Mouse (Mus musculus): Measurements from ENCODE around the gene Kcnc3. TPM values are rescaled to one million over a fixed set of nuclear protein-coding genes. Genes with fewer than 3 reads are reported as not detected.

Kcnc3 gene
- polyA plus RNA-seq, 1 experiment from 2014 or later, result 1.5 TPM

DNA sequence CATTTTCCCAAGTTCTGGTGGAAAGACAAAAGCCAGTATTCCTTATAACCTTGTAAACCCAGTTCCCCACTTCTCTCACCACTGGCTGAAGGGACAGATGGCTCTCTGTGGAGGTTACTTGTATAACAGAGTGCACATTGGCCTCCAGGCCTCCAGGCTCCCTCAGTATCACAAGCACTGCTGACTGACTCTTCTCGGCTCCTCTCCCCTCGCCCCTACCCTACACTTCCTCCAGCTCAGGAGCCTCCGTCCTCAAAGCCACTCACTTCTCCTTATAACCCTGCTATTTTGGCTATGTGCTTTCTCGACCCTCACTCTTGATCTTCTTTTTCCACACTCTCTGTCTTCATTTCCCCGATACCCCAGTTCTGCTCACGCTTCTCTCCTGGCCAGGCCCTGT lies 25.1 kb upstream of the Kcnc3 start:
- 57% methylated on average over 6 of the region's 6 CpGs for WGBS
- H3K36me3 ChIP-seq (ENCODE audit: control insufficient read depth, insufficient read depth, low read length), result no peaks in the 10 kb centered on the region
- H3K27me3 ChIP-seq (ENCODE audit: control insufficient read depth, insufficient read depth, low read depth, low read length), result no peaks in the 10 kb centered on the region
- H3K27ac ChIP-seq (ENCODE audit: low read length), result no peak overlapping the region
- no peak for ATAC-seq (ENCODE audit: low read depth)
- H3K4me1 ChIP-seq (replicated peaks; ENCODE audit: control insufficient read depth, insufficient read depth, low read length), result 0 out of 2 replicates have a peak, but pooled peaks cover 2% of the 10 kb centered on the region
- no peak overlapping the region for H3K4me2 ChIP-seq (ENCODE audit: low read depth, low read length)
- H3K4me3 ChIP-seq (ENCODE audit: low read length), result no peak overlapping the region
- H3K9me3 ChIP-seq (ENCODE audit: control insufficient read depth, low read length), result no peaks in the 10 kb centered on the region
- no peak overlapping the region for H3K9ac ChIP-seq (ENCODE audit: low read length)

DNA sequence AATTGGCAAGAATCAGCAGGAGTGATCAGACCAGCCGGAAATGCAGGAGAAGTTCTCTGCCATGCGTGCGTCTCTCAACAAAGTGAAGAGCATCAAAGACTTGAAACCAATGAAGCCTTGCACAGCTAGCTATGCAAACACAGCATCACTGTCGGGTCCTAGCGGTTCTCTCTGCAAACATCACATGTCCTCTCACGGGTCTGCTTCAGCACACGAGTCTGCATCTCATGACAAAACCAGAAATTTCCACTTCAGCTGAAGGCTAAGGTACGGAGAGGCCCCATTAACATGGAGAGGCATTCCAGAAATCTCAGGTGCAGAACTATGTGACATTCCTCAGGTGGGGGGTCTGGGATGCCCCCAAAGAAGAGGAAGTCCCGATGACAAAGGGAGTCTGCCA lies 21.7 kb upstream of the Kcnc3 start:
- Histone ChIP-seq H3K9ac (ENCODE audit: low read length) (no peak overlapping the region), H3K4me1 (replicated peaks; ENCODE audit: control insufficient read depth, insufficient read depth, low read length) (0 out of 2 replicates have a peak, but pooled peaks cover 5% of the 10 kb centered on the region), H3K36me3 (ENCODE audit: control insufficient read depth, insufficient read depth, low read length) (no peaks in the 10 kb centered on the region), H3K27ac (ENCODE audit: low read length) (no peak overlapping the region), H3K4me2 (ENCODE audit: low read depth, low read length) (no peak overlapping the region), H3K27me3 (ENCODE audit: control insufficient read depth, insufficient read depth, low read depth, low read length) (no peaks in the 10 kb centered on the region), H3K9me3 (ENCODE audit: control insufficient read depth, low read length) (no peaks in the 10 kb centered on the region), H3K4me3 (ENCODE audit: low read length) (no peak overlapping the region)
- ATAC-seq (ENCODE audit: low read depth), result no peak
- 35% methylated on average over 9 of the region's 9 CpGs for WGBS

DNA sequence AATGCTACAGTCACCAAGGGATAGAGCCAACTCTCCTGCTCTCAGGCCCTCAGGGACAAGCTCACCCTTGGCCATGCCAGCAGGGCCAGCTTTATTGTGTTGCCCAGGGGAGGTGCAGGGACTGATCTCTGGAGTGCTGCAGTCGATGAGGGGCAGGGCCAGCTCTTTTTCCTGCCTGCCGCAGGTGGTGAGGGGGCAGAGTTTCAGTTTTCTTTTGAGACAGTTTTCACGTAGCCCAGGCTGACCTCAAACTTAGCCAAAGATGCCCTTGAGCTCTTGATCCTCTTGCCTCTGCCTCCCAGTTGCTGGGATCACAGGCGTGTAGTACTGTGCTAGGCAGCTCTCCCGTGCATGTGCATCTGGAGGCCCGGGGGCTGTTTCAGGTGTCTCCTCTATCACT lies 19.5 kb upstream of the Kcnc3 start:
- Histone ChIP-seq H3K4me3 (ENCODE audit: low read length) (no peak overlapping the region), H3K36me3 (ENCODE audit: control insufficient read depth, insufficient read depth, low read length) (no peaks in the 10 kb centered on the region), H3K4me2 (ENCODE audit: low read depth, low read length) (no peak overlapping the region), H3K4me1 (replicated peaks; ENCODE audit: control insufficient read depth, insufficient read depth, low read length) (0 out of 2 replicates have a peak, but pooled peaks cover 5% of the 10 kb centered on the region), H3K9ac (ENCODE audit: low read length) (no peak overlapping the region), H3K9me3 (ENCODE audit: control insufficient read depth, low read length) (no peaks in the 10 kb centered on the region), H3K27ac (ENCODE audit: low read length) (no peak overlapping the region), H3K27me3 (ENCODE audit: control insufficient read depth, insufficient read depth, low read depth, low read length) (no peaks in the 10 kb centered on the region)
- 66% methylated on average over 6 of the region's 6 CpGs for WGBS
- no peak for ATAC-seq (ENCODE audit: low read depth)

DNA sequence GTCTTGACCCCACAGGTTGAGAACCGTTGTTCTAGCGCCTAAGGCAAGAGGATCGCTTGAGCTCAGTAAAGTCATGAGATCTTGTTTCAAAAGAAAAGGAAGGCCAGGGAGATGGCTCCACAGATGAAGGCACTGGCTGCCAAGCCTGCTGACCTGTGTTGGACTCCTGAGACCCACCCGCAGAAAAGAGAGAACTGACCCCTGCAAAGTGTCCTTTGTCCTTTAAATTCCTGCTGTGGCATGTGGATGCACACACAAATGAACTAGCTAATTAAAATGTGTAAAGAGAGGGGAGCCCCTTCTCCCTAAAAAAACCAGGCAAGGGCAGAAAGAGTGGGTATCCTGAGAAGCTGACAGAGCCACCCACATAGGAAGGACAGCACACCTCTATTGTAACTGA lies 18.7 kb upstream of the Kcnc3 start:
- H3K27ac ChIP-seq (ENCODE audit: low read length), result peak overlapping the region; percentile 53; the same call in 1 of the 2 replicates
- H3K9ac ChIP-seq (ENCODE audit: low read length), result no peak overlapping the region
- no peak overlapping the region for H3K4me2 ChIP-seq (ENCODE audit: low read depth, low read length)
- H3K36me3 ChIP-seq (ENCODE audit: control insufficient read depth, insufficient read depth, low read length), result no peaks in the 10 kb centered on the region
- no peaks in the 10 kb centered on the region for H3K27me3 ChIP-seq (ENCODE audit: control insufficient read depth, insufficient read depth, low read depth, low read length)
- H3K4me1 ChIP-seq (replicated peaks; ENCODE audit: control insufficient read depth, insufficient read depth, low read length), result 0 out of 2 replicates have a peak, but pooled peaks cover 5% of the 10 kb centered on the region
- 73% methylated on average over 4 of the region's 4 CpGs for WGBS
- ATAC-seq (ENCODE audit: low read depth), result no peak
- no peaks in the 10 kb centered on the region for H3K9me3 ChIP-seq (ENCODE audit: control insufficient read depth, low read length)
- H3K4me3 ChIP-seq (ENCODE audit: low read length), result no peak overlapping the region

DNA sequence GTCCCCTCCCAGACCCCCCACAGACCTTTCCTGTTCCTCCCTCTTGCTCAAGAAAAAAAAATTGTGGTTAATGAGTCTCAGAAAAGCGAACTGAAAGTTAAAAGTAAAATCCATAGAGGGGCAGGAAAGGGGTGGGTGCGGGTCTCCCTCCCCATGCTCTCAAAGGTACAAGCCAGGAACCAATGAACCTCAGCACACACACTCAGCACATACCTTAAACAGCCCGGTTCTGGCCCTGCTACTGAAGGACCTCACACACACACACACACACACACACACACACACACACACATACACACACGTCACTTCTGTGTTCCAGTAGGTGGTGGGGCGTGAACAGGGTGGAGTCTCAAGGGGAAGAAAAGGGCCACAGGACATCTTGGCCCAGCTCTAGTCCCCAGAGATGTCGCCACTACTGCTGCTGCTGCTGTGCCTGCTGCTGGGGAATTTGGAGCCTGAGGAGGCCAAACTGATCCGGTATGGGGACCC lies 18.2 kb upstream of the Kcnc3 start, which contains the start of gene Napsa:
Gene Napsa, plus strand, starts transcription at position 168 of the 489 bp plus-strand sequence.
- Histone ChIP-seq H3K36me3 (ENCODE audit: control insufficient read depth, insufficient read depth, low read length) (no peaks in the 10 kb centered on the region), H3K4me3 (ENCODE audit: low read length) (peak within 1 kb of the TSS; percentile 28), H3K27me3 (ENCODE audit: control insufficient read depth, insufficient read depth, low read depth, low read length) (no peaks in the 10 kb centered on the region), H3K4me1 (replicated peaks; ENCODE audit: control insufficient read depth, insufficient read depth, low read length) (0 out of 2 replicates have a peak, but pooled peaks cover 5% of the 10 kb centered on the region), H3K9me3 (ENCODE audit: control insufficient read depth, low read length) (no peaks in the 10 kb centered on the region), H3K9ac (ENCODE audit: low read length) (peak within 1 kb of the TSS; percentile 39; the same call in 1 of the 2 replicates), H3K27ac (ENCODE audit: low read length) (peak within 1 kb of the TSS; percentile 53), H3K4me2 (ENCODE audit: low read depth, low read length) (peak within 1 kb of the TSS; percentile 37)
- ATAC-seq (ENCODE audit: low read depth), result peak; percentile 76
- WGBS, result 31% methylated on average over 7 of the region's 7 CpGs

DNA sequence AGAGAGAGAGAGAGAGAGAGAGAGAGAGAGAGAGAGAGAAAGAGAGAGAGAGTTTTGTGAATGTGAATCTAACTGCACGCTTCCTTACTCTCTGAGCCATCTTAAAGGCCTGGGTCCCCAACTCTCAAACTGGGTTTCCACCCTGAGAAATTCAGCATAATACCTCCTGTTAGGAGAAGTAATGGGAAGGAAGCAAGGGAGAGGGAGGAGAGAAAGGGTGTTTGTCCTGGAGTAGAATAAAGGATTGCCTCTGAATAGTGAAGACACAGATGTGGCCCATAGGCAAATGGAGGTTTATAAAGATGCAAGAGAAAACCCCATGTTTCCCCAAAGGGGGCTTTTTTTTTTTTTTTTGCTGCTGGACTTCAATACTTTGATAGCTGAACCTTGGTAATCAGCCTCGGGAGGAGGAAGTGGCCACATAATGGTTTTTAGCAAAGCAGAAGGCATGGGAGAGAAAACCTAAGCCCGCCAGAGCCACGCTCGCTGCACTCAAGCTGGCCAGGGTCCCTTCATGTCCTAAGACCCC lies 17.4 kb upstream of the Kcnc3 start:
- Histone ChIP-seq H3K4me1 (replicated peaks; ENCODE audit: control insufficient read depth, insufficient read depth, low read length) (0 out of 2 replicates have a peak, but pooled peaks cover 5% of the 10 kb centered on the region), H3K4me2 (ENCODE audit: low read depth, low read length) (peak overlapping the region; percentile 37), H3K27me3 (ENCODE audit: control insufficient read depth, insufficient read depth, low read depth, low read length) (no peaks in the 10 kb centered on the region), H3K9ac (ENCODE audit: low read length) (0 out of 2 replicates have a peak overlapping the region, but pooled peaks have one; percentile 39), H3K36me3 (ENCODE audit: control insufficient read depth, insufficient read depth, low read length) (no peaks in the 10 kb centered on the region), H3K27ac (ENCODE audit: low read length) (no peak overlapping the region), H3K4me3 (ENCODE audit: low read length) (peak overlapping the region; percentile 28; the same call in 1 of the 2 replicates), H3K9me3 (ENCODE audit: control insufficient read depth, low read length) (no peaks in the 10 kb centered on the region)
- 76% methylated on average over 5 of the region's 5 CpGs for WGBS
- no peak for ATAC-seq (ENCODE audit: low read depth)

DNA sequence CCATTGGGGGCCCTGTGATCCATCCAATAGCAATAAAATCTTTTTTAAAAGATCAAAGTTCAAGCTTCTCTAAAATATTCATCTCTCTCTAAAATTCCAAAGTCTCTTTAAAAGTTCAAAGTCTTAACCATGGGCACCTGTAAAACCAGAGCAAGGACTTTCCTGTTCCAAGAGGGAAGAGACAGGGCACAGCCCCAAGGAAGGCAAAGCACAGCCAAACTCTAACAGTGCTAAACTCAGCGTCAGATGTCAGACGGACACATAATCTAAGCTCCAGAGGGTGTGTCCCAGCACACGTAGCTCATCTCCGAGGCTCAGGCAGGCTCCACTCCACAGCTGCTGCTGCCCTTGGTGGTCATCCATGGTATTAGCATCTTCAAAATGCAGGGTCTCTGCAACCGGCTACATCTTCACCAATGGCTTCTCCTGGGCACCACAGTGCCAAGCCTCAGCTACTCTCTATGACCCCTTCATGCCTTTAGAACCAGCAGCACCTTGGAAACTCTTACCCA lies 14.1 kb upstream of the Kcnc3 start:
- ATAC-seq (ENCODE audit: low read depth), result no peak
- Histone ChIP-seq H3K9me3 (ENCODE audit: control insufficient read depth, low read length) (peaks cover 3% of the 10 kb centered on the region; the same call in 1 of the 2 replicates), H3K9ac (ENCODE audit: low read length) (no peak overlapping the region), H3K4me2 (ENCODE audit: low read depth, low read length) (no peak overlapping the region), H3K36me3 (ENCODE audit: control insufficient read depth, insufficient read depth, low read length) (no peaks in the 10 kb centered on the region), H3K4me1 (replicated peaks; ENCODE audit: control insufficient read depth, insufficient read depth, low read length) (0 out of 2 replicates have a peak, but pooled peaks cover 3% of the 10 kb centered on the region), H3K27ac (ENCODE audit: low read length) (no peak overlapping the region), H3K4me3 (ENCODE audit: low read length) (no peak overlapping the region), H3K27me3 (ENCODE audit: control insufficient read depth, insufficient read depth, low read depth, low read length) (no peaks in the 10 kb centered on the region)
- 28% methylated on average over 5 of the region's 5 CpGs for WGBS

DNA sequence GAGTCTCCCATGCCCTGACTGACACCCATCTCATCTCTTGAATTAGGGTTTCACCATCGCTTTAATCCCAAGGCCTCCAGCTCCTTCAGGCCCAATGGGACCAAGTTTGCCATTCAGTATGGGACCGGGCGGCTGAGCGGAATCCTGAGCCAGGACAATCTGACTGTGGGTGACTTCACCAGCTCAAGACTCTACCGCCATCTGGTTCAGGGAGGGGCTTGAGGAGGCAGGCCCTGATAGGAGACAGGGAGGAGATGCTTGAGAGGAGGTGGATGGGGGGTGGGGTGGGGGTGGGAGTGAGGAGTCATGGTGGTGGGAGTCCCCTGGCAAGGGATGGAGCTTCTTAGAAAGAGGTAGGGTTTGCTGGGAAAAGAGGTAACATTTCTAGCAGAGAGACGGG lies 8.8 kb upstream of the Kcnc3 start:
- H3K4me1 ChIP-seq (replicated peaks; ENCODE audit: control insufficient read depth, insufficient read depth, low read length), result peaks cover 7% of the 10 kb centered on the region
- peaks cover 3% of the 10 kb centered on the region; the same call in 1 of the 2 replicates for H3K9me3 ChIP-seq (ENCODE audit: control insufficient read depth, low read length)
- ATAC-seq (ENCODE audit: low read depth), result no peak
- no peaks in the 10 kb centered on the region for H3K36me3 ChIP-seq (ENCODE audit: control insufficient read depth, insufficient read depth, low read length)
- no peak overlapping the region for H3K4me2 ChIP-seq (ENCODE audit: low read depth, low read length)
- no peak overlapping the region for H3K9ac ChIP-seq (ENCODE audit: low read length)
- no peak overlapping the region for H3K4me3 ChIP-seq (ENCODE audit: low read length)
- H3K27me3 ChIP-seq (ENCODE audit: control insufficient read depth, insufficient read depth, low read depth, low read length), result peaks cover 5% of the 10 kb centered on the region; the same call in 1 of the 2 replicates
- WGBS, result 71% methylated on average over 6 of the region's 6 CpGs
- H3K27ac ChIP-seq (ENCODE audit: low read length), result 0 out of 2 replicates have a peak overlapping the region, but pooled peaks have one; percentile 86

DNA sequence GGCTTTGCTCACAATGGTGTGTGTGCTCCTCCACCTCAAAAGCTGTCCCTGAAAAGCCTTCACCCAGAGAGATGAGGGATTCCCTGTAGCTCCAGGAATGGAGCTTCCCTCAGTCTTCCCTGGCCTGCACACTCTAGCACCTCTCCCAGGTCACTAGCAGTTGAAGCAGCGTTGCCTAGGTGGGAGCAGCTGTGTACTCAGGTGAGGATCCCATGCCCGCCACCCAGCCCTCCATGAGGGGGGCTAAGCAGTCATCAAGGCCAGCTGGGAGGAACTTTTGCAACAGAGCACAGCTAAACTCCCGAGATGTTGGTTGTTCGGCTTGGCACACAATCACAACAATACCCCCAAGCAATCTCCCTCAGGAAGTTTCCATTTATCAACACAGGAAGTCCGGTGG lies 7.8 kb upstream of the Kcnc3 start:
- peaks cover 7% of the 10 kb centered on the region for H3K4me1 ChIP-seq (replicated peaks; ENCODE audit: control insufficient read depth, insufficient read depth, low read length)
- ATAC-seq (ENCODE audit: low read depth), result peak; percentile 64
- no peak overlapping the region for H3K9ac ChIP-seq (ENCODE audit: low read length)
- peak overlapping the region; percentile 86 for H3K27ac ChIP-seq (ENCODE audit: low read length)
- peaks cover 3% of the 10 kb centered on the region; the same call in 1 of the 2 replicates for H3K9me3 ChIP-seq (ENCODE audit: control insufficient read depth, low read length)
- no peak overlapping the region; the same call in 1 of the 2 replicates for H3K4me2 ChIP-seq (ENCODE audit: low read depth, low read length)
- H3K36me3 ChIP-seq (ENCODE audit: control insufficient read depth, insufficient read depth, low read length), result no peaks in the 10 kb centered on the region
- H3K27me3 ChIP-seq (ENCODE audit: control insufficient read depth, insufficient read depth, low read depth, low read length), result peaks cover 14% of the 10 kb centered on the region
- 28% methylated on average over 5 of the region's 5 CpGs for WGBS
- no peak overlapping the region for H3K4me3 ChIP-seq (ENCODE audit: low read length)

Data from lung, embryonic 16.5 days (tissue).